Mouse (Mus musculus) liver, embryonic 12.5 days (tissue): Measurements from ENCODE around the gene Zfp1. TPM values are rescaled to one million over a fixed set of nuclear protein-coding genes. Genes with fewer than 3 reads are reported as not detected.

ENCODE experiments used
- ATAC-seq: fragments of 200-750 bp; cut with Nextera tagmentation; 2 replicates; pipeline ENCODE4 v1.8.0; 2017; ENCODE audit warnings: moderate number of reproducible peaks, mild to moderate bottlenecking, moderate library complexity
- H3K27ac ChIP-seq: fragments of 300-500 bp; sonication (generic); 2 replicates; pipeline ENCODE4 v1.5.1; 2016; ENCODE audit warnings: mild to moderate bottlenecking
- H3K27me3 ChIP-seq: fragments of 300-500 bp; sonication (generic); replicated peaks from 2 replicates; pipeline ENCODE4 v1.6.1; 2016; ENCODE audit warnings: mild to moderate bottlenecking, moderate library complexity
- H3K36me3 ChIP-seq: fragments of 300-500 bp; sonication (generic); 2 replicates; pipeline ENCODE4 v1.6.1; 2016; ENCODE audit warnings: mild to moderate bottlenecking, moderate library complexity
- H3K4me1 ChIP-seq: fragments of 300-500 bp; sonication (generic); 2 replicates; pipeline ENCODE4 v1.6.1; 2016
- H3K4me2 ChIP-seq: fragments of 300-500 bp; sonication (generic); 2 replicates; pipeline ENCODE4 v1.6.1; 2016; ENCODE audit warnings: mild to moderate bottlenecking, moderate library complexity
- H3K4me3 ChIP-seq: fragments of 300-500 bp; sonication (generic); 2 replicates; pipeline ENCODE4 v1.5.1; 2016; ENCODE audit warnings: mild to moderate bottlenecking, moderate library complexity
- H3K9ac ChIP-seq: fragments of 300-500 bp; sonication (generic); 2 replicates; pipeline ENCODE4 v1.6.1; 2016; ENCODE audit warnings: mild to moderate bottlenecking, moderate library complexity
- H3K9me3 ChIP-seq: fragments of 300-500 bp; sonication (generic); replicated peaks from 2 replicates; pipeline ENCODE4 v1.6.1; 2016; ENCODE audit warnings: mild to moderate bottlenecking, moderate library complexity
- WGBS: fragments of 180-500 bp; shearing (Covaris S2); methylation state at CpG from one replicate; pipeline ENCODE4 v1.1.7; 2016; ENCODE audit not compliant: insufficient replicate concordance; 5-methylcytosine and 5-hydroxymethylcytosine counted together
- polyA plus RNA-seq: library from polyadenylated mRNA; unstranded; fragments of >200 nt; fragmentation: Nextera tagmentation; extraction: Ambion mirVana; gene quantifications from 2 replicates; pipeline ENCODE4 v1.2.1, GENCODE M21; 2016

Gene Zfp1
- 7.4 and 8.4 TPM in 2 replicates for polyA plus RNA-seq

GRCm38 (mm10) chr8:111643264-111644141, at the start of gene Zfp1:
TSS of gene Zfp1 (plus strand) at chr8:111643401.
- peak; percentile 94 for ATAC-seq
- Histone ChIP-seq H3K4me1 (peaks cover 37% of the 10 kb centered on the region), H3K4me2 (peak within 1 kb of the TSS; percentile 97), H3K36me3 (no peaks in the 10 kb centered on the region), H3K9me3 (no peaks in the 10 kb centered on the region), H3K4me3 (peak within 1 kb of the TSS; percentile 79), H3K9ac (peak within 1 kb of the TSS; percentile 82), H3K27me3 (0 out of 2 replicates have a peak, but pooled peaks cover 6% of the 10 kb centered on the region), H3K27ac (peak within 1 kb of the TSS; percentile 94)
- under 1% methylated on average over 74 of the region's 75 CpGs for WGBS

DNA sequence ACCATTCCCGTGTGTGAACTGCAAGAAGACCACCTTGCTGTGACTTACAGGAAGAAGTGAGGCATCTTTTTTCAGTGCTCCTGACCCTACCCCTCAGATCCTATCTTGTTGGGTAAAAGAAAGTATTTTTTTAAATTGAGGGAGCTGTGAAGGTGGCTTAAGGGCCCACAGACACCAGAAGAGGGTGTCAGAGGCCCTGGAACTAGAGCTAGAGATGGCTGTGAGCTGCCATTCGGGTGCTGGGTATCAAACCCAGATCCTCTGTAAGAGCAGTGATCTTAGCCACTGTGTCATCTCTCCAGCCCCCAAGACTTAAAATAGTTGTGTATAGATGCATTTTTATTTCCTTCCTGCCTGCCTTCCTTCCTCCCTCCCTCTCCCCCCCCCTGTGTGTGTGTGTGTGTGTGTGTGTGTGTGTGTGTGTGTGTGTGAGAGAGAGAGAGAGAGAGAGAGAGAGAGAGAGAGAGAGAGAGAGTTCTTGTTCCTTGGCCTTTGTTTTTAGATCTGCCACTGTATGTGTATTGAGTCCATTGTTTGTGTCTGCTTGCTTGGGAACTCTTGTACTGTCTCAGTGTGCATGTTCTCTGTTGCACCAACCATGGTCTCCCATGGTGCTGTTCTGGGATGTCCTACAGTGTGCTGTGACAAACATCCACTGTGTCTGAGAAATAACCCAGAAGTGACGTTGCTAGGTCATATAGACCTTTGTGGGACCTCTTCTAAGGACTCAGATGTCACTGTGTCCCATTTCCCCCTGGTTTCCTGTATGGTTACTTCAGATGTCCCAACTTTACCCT, 49.0 kb upstream of the Zfp1 start:
- no peak overlapping the region for H3K9ac ChIP-seq
- H3K4me1 ChIP-seq: peaks cover 82% of the 10 kb centered on the region
- H3K9me3 ChIP-seq: no peaks in the 10 kb centered on the region
- H3K27ac ChIP-seq: no peak overlapping the region
- no peaks in the 10 kb centered on the region for H3K27me3 ChIP-seq
- H3K4me2 ChIP-seq: no peak overlapping the region
- WGBS: 39% methylated on average over 3 of the region's 3 CpGs
- H3K36me3 ChIP-seq: no peaks in the 10 kb centered on the region
- H3K4me3 ChIP-seq: no peak overlapping the region
- no peak for ATAC-seq

DNA sequence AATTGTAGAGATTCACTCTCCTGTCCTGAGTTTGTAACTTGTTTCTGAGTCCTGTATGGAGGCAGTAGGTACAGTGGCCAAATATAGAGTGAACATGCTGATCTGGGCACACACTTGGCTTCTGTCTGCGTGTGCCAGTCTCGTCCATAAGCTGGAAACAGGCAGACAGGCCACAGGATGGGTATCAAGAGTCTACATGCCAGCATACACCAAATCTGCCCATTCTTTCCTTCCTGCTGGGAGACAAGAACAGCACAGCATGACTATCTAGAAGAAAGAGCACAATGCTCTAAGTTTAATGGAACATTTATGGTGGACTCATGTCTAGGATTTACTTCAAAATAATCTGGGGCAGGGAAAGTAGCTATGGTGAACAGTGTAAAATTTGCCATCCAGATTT, 48.2 kb upstream of the Zfp1 start:
- no peak for ATAC-seq
- no peaks in the 10 kb centered on the region for H3K36me3 ChIP-seq
- H3K9me3 ChIP-seq: no peaks in the 10 kb centered on the region
- H3K27me3 ChIP-seq: no peaks in the 10 kb centered on the region
- H3K27ac ChIP-seq: peak overlapping the region; percentile 22; the same call in 1 of the 2 replicates
- peak overlapping the region; percentile 66 for H3K4me2 ChIP-seq
- peaks cover 81% of the 10 kb centered on the region for H3K4me1 ChIP-seq
- H3K4me3 ChIP-seq: 0 out of 2 replicates have a peak overlapping the region, but pooled peaks have one; percentile 40
- no peak overlapping the region for H3K9ac ChIP-seq
- WGBS: 73% methylated on average over 2 of the region's 2 CpGs

GRCm38 (mm10) chr8:111595712-111596484, 47.3 kb upstream of the Zfp1 start:
- peaks cover 79% of the 10 kb centered on the region for H3K4me1 ChIP-seq
- peak; percentile 89 for ATAC-seq
- no peaks in the 10 kb centered on the region for H3K9me3 ChIP-seq
- WGBS: 10% methylated on average over 15 of the region's 15 CpGs
- peak overlapping the region; percentile 74 for H3K27ac ChIP-seq
- no peaks in the 10 kb centered on the region for H3K27me3 ChIP-seq
- peak overlapping the region; percentile 49 for H3K9ac ChIP-seq
- no peaks in the 10 kb centered on the region for H3K36me3 ChIP-seq
- H3K4me2 ChIP-seq: peak overlapping the region; percentile 66
- H3K4me3 ChIP-seq: peak overlapping the region; percentile 40

- Histone ChIP-seq H3K27me3 (no peaks in the 10 kb centered on the region), H3K9ac (peak overlapping the region; percentile 49; the same call in 1 of the 2 replicates), H3K4me1 (peaks cover 78% of the 10 kb centered on the region), H3K36me3 (no peaks in the 10 kb centered on the region), H3K4me2 (peak overlapping the region; percentile 66), H3K9me3 (no peaks in the 10 kb centered on the region), H3K27ac (peak overlapping the region; percentile 74), H3K4me3 (peak overlapping the region; percentile 40)
- ATAC-seq: no peak
- WGBS: 2% methylated on average over 3 of the region's 3 CpGs
Measured at GRCm38 (mm10) chr8:111596485-111596821, 46.7 kb upstream of the Zfp1 start.

- peak overlapping the region; percentile 59; the same call in 1 of the 2 replicates for H3K27ac ChIP-seq
Measured at GRCm38 (mm10) chr8:111597310-111597709, 45.9 kb upstream of the Zfp1 start.

GRCm38 (mm10) chr8:111599707-111600444, 43.3 kb upstream of the Zfp1 start:
- no peaks in the 10 kb centered on the region for H3K36me3 ChIP-seq
- H3K9ac ChIP-seq: no peak overlapping the region
- H3K4me2 ChIP-seq: no peak overlapping the region
- no peaks in the 10 kb centered on the region for H3K9me3 ChIP-seq
- no peak for ATAC-seq
- H3K4me3 ChIP-seq: no peak overlapping the region
- H3K27ac ChIP-seq: no peak overlapping the region
- no peaks in the 10 kb centered on the region for H3K27me3 ChIP-seq
- peaks cover 47% of the 10 kb centered on the region for H3K4me1 ChIP-seq
- WGBS: 50% methylated on average over 9 of the region's 9 CpGs

More at GRCm38 (mm10) chr8:111597310-111597709, 45.9 kb upstream of the Zfp1 start:
- Histone ChIP-seq H3K9ac (no peak overlapping the region), H3K27me3 (no peaks in the 10 kb centered on the region), H3K4me2 (no peak overlapping the region), H3K36me3 (no peaks in the 10 kb centered on the region), H3K4me3 (no peak overlapping the region), H3K9me3 (no peaks in the 10 kb centered on the region), H3K4me1 (peaks cover 71% of the 10 kb centered on the region)
- WGBS: 48% methylated on average over 1 of the region's 1 CpGs
- no peak for ATAC-seq

DNA sequence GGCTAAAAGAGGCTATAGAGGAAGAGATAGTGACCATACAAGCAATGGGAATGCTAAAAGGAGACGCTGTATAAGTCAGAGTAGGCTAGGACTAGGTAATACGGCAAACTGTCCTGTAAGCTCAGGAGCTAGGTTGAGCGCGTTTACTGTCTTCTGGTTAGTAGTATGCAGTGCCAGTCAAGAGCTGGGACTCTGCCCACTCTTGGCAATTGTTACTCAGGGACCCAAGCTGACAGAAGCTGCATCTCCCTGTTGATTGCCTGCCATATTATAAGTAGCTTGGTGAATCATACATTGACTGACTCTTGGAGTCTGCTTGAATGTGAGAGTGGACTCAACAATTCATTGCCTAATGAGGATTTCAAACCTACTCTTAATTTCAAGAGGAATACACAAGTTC, 41.2 kb upstream of the Zfp1 start:
- WGBS: 91% methylated on average over 4 of the region's 4 CpGs
- Histone ChIP-seq H3K4me2 (no peak overlapping the region), H3K9me3 (no peaks in the 10 kb centered on the region), H3K9ac (no peak overlapping the region), H3K4me1 (peaks cover 28% of the 10 kb centered on the region), H3K27ac (no peak overlapping the region), H3K4me3 (no peak overlapping the region), H3K36me3 (no peaks in the 10 kb centered on the region), H3K27me3 (no peaks in the 10 kb centered on the region)
- ATAC-seq: no peak

- peaks cover 8% of the 10 kb centered on the region; the same call in 1 of the 2 replicates for H3K36me3 ChIP-seq
- 74% methylated on average over 2 of the region's 2 CpGs for WGBS
- H3K4me1 ChIP-seq: peaks cover 9% of the 10 kb centered on the region
- H3K9me3 ChIP-seq: no peaks in the 10 kb centered on the region
- H3K9ac ChIP-seq: no peak overlapping the region
- no peaks in the 10 kb centered on the region for H3K27me3 ChIP-seq
- H3K27ac ChIP-seq: no peak overlapping the region
- no peak overlapping the region for H3K4me3 ChIP-seq
- no peak for ATAC-seq
- no peak overlapping the region for H3K4me2 ChIP-seq
Measured at GRCm38 (mm10) chr8:111604986-111605385, 38.2 kb upstream of the Zfp1 start.

DNA sequence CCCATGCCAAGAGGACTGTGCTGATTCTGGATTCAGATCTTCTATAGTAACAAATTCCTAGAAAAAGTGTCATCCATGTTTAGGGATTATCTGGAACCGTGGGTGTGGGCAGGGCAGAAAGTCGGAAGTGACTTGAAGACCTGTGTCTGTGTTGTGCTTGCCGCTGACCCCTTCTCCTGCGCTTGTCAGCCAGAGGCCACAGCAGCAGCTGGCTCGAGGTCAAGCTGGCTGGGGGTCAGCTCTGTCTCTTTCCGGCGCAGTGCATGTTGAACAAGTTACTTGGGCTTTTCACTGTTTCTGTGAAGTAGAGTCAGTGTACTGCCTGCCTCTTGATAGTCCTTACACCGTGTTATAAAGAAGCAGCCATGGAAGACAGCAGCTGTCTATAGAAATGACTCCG, 36.2 kb upstream of the Zfp1 start:
- ATAC-seq: no peak
- WGBS: 82% methylated on average over 9 of the region's 9 CpGs
- peaks cover 17% of the 10 kb centered on the region for H3K36me3 ChIP-seq

GRCm38 (mm10) chr8:111607414-111607813, 35.8 kb upstream of the Zfp1 start:
- H3K9me3 ChIP-seq: no peaks in the 10 kb centered on the region
- ATAC-seq: no peak
- 73% methylated on average over 7 of the region's 7 CpGs for WGBS
- no peak overlapping the region for H3K9ac ChIP-seq
- peaks cover 17% of the 10 kb centered on the region for H3K36me3 ChIP-seq
- H3K4me3 ChIP-seq: no peak overlapping the region
- H3K4me1 ChIP-seq: 0 out of 2 replicates have a peak, but pooled peaks cover 4% of the 10 kb centered on the region
- H3K4me2 ChIP-seq: no peak overlapping the region
- no peak overlapping the region for H3K27ac ChIP-seq
- no peaks in the 10 kb centered on the region for H3K27me3 ChIP-seq

More for the DNA sequence above, 36.2 kb upstream of the Zfp1 start:
- H3K4me1 ChIP-seq: 0 out of 2 replicates have a peak, but pooled peaks cover 4% of the 10 kb centered on the region
- no peak overlapping the region for H3K9ac ChIP-seq
- H3K4me2 ChIP-seq: no peak overlapping the region
- H3K9me3 ChIP-seq: no peaks in the 10 kb centered on the region
- H3K4me3 ChIP-seq: no peak overlapping the region
- H3K27ac ChIP-seq: no peak overlapping the region
- no peaks in the 10 kb centered on the region for H3K27me3 ChIP-seq
